Mouse (Mus musculus): Measurements from ENCODE around the gene Gm26657.

Gene Gm26657

GRCm38 (mm10) chr4:56757693-56758092 lies 17.8 kb downstream of the Gm26657 start:
- DNase-seq (ENCODE audit: low read depth, low spot score), result no peak

- no peak for DNase-seq (ENCODE audit: low read depth, low spot score)
These were observed 28.0 kb downstream of the Gm26657 start for GRCm38 (mm10) chr4:56767861-56768284.

GRCm38 (mm10) chr4:56768913-56769312 lies 29.0 kb downstream of the Gm26657 start:
- DNase-seq (ENCODE audit: low read depth, low spot score), result no peak

- DNase-seq (ENCODE audit: low read depth, low spot score), result no peak
These were observed 31.2 kb downstream of the Gm26657 start for GRCm38 (mm10) chr4:56771065-56771464.

Data from skeletal muscle tissue, adult 2 months (tissue).